Mouse (Mus musculus): ENCODE results near the gene Rad51.

DNA sequence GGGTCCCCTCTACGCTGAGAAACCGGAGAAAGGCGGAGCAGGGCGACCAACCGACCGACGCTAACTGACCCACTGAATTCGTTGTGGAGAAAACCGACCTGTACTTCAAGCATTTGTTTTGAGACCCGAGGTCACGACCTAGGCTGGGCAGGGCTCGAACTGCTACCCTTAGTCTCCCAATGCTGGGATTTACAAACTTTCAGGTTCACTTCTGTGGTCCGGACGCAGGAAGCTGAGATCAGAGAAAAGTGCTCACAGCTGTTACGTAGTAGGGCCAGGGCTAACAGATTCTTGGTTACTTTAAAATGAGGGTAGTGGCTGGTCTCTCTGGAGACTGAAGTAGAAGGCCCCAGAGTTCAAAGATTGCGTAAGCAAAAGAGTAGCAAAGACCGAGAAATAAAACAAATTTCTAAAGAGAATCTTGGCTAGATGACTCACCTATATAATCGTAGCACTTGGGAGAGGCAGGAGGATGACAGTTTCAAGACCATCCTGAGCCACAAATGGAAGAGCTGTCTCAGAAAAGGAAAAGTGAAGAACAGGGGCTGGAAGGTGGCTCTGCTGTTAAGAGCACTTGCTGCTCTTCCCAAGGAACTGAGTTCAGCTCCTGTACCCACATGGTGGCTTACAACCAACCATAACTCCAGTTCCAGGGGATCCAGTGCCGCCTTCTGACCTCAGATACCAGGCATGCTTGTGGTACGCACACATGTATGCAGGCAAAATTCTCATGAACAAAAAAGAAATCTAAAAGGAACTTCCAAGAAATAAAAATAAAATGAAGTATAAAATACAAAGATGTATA lies 730 bp downstream of the Rad51 start:
- TF ChIP-seq POLR2A (IDR thresholded peaks at IDR 0.05; ENCODE audit: control insufficient read depth, extremely low read depth, insufficient read depth, low read length, poor library complexity) (no peak), CTCF (IDR thresholded peaks at IDR 0.05; ENCODE audit: borderline replicate concordance, control insufficient read depth, extremely low read depth, insufficient read depth, low read length, poor library complexity) (no peak)

Data from thymus, adult 2 months (tissue).